Mouse (Mus musculus) hindbrain, embryonic 14.5 days (tissue): ENCODE measurements around the gene Prlr. TPM values are rescaled to one million over a fixed set of nuclear protein-coding genes. Genes with fewer than 3 reads are reported as not detected.
A peak's percentile ranks its signal among the peaks of the same experiment; 100 is the strongest.

ENCODE experiments used
- ATAC-seq: fragments of 200-750 bp; cut with Nextera tagmentation; 2 replicates; pipeline ENCODE4 v1.8.0; 2017; ENCODE audit warnings: moderate number of reproducible peaks, mild to moderate bottlenecking, moderate TSS enrichment, moderate library complexity; ENCODE audit not compliant: low FRiP score
- DNase-seq: peaks from one replicate; pipeline ENCODE4 v3.0.0-alpha.2; 2015; ENCODE audit warnings: low spot score
- H3K27ac ChIP-seq: fragments of 300-500 bp; sonication (generic); 2 replicates; pipeline ENCODE4 v1.5.1; 2014; ENCODE audit warnings: mild to moderate bottlenecking, moderate library complexity
- H3K27me3 ChIP-seq: fragments of 300-500 bp; sonication (generic); 2 replicates; pipeline ENCODE4 v1.6.1; 2014; ENCODE audit warnings: mild to moderate bottlenecking, low read length, mixed read lengths; ENCODE audit not compliant: control insufficient read depth, insufficient read depth
- H3K36me3 ChIP-seq: fragments of 300-500 bp; sonication (generic); replicated peaks from 2 replicates; pipeline ENCODE4 v1.6.1; 2014; ENCODE audit not compliant: control insufficient read depth, insufficient read depth
- H3K4me1 ChIP-seq: fragments of 300-500 bp; sonication (generic); replicated peaks from 2 replicates; pipeline ENCODE4 v1.6.1; 2014; ENCODE audit warnings: antibody characterized with exemption, low read length, mixed read lengths; ENCODE audit not compliant: control insufficient read depth, insufficient read depth
- H3K4me2 ChIP-seq: fragments of 300-500 bp; sonication (generic); replicated peaks from 2 replicates; pipeline ENCODE4 v1.6.1; 2014; ENCODE audit warnings: mild to moderate bottlenecking, moderate library complexity
- H3K4me3 ChIP-seq: fragments of 300-500 bp; sonication (generic); replicated peaks from 2 replicates; pipeline ENCODE4 v1.5.1; 2014; ENCODE audit warnings: mild to moderate bottlenecking, low read length
- H3K9ac ChIP-seq: fragments of 300-500 bp; sonication (generic); 2 replicates; pipeline ENCODE4 v1.6.1; 2014
- H3K9me3 ChIP-seq: fragments of 300-500 bp; sonication (generic); 2 replicates; pipeline ENCODE4 v1.6.1; 2016; ENCODE audit warnings: low read length; ENCODE audit not compliant: control insufficient read depth
- WGBS: fragments of 180-500 bp; shearing (Covaris S2); extraction: QIAGEN DNeasy Blood & Tissue Kit; methylation state at CpG from one replicate; pipeline ENCODE4 v1.1.7; 2014; 5-methylcytosine and 5-hydroxymethylcytosine counted together
- polyA plus RNA-seq: library from polyadenylated mRNA; unstranded; fragments of >200 nt; fragmentation: Nextera tagmentation; extraction: Ambion mirVana; gene quantifications from 2 replicates; pipeline ENCODE4 v1.2.1, GENCODE M21; 2014

Gene Prlr
- 1.8 and 1.9 TPM in 2 replicates for polyA plus RNA-seq

DNA sequence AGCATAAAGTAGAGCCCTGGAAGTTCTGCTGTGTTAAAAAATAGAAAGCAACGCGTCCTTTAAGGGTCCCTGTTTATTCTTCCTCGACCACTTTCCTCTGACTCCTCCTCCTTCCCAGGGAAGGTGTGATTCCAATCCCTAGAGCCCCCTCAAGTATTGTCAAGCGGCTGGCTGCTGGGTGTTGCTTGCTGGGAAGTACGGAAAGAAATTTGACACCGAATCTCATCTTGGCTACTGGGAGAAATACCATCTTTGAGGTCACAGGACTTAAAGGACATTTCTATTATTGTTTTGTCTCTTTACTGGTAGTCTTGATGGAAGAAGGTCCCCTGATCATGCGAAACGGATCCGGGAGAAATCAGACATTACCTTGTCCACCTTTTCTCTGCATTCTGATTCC lies at the start of gene Prlr:
Gene Prlr, plus strand, starts transcription at position 156 of the 400 bp plus-strand sequence.
- ATAC-seq, result no peak
- 5% methylated on average over 9 of the region's 9 CpGs for WGBS

GRCm38 (mm10) chr15:10133781-10134180 lies 43.3 kb upstream of the Prlr start:
- Histone ChIP-seq H3K27ac (no peak overlapping the region), H3K9me3 (no peaks in the 10 kb centered on the region), H3K4me3 (no peak overlapping the region), H3K27me3 (no peaks in the 10 kb centered on the region), H3K4me2 (no peak overlapping the region), H3K9ac (no peak overlapping the region), H3K36me3 (no peaks in the 10 kb centered on the region), H3K4me1 (no peaks in the 10 kb centered on the region)
- WGBS, result 98% methylated on average over 2 of the region's 2 CpGs
- ATAC-seq (no peak), DNase-seq (no peak)

More for the DNA sequence above, at the start of gene Prlr:
- H3K9me3 ChIP-seq, result no peaks in the 10 kb centered on the region
- H3K4me1 ChIP-seq, result peaks cover 12% of the 10 kb centered on the region; the same call in 1 of the 2 replicates
- H3K4me3 ChIP-seq, result peak within 1 kb of the TSS; percentile 42
- no peak within 1 kb of the TSS for H3K27ac ChIP-seq
- peak within 1 kb of the TSS; percentile 81 for H3K4me2 ChIP-seq
- no peaks in the 10 kb centered on the region for H3K36me3 ChIP-seq
- H3K27me3 ChIP-seq, result peaks cover 6% of the 10 kb centered on the region; the same call in 1 of the 2 replicates
- peak within 1 kb of the TSS; percentile 57 for H3K9ac ChIP-seq
- DNase-seq, result no peak

DNA sequence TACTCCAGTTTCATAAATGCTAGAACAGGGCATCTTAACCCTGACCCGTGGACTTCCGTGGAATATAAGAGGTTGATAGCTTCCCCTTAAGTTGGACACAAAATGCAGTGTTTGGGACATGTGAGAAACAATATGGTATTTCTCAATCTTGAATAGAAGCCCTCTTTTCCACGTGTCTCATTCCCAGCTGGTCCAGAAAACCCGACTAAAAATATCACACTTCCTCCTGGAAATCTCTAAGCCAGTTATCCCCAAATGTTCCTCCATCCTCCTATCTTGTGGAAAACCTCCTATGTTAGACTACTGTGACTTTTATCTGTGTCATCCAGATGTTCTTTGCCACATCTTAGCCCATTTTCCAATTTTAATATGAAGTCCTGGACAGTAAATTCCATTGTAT lies 42.1 kb upstream of the Prlr start:
- 84% methylated on average over 4 of the region's 4 CpGs for WGBS
- ATAC-seq, result no peak

GRCm38 (mm10) chr15:10144520-10144919 lies 32.5 kb upstream of the Prlr start:
- 93% methylated on average over 5 of the region's 5 CpGs for WGBS
- no peaks in the 10 kb centered on the region for H3K27me3 ChIP-seq
- H3K4me2 ChIP-seq, result no peak overlapping the region

More for the DNA sequence above, 42.1 kb upstream of the Prlr start:
- DNase-seq, result no peak
- H3K27ac ChIP-seq, result no peak overlapping the region
- no peaks in the 10 kb centered on the region for H3K36me3 ChIP-seq
- H3K4me2 ChIP-seq, result no peak overlapping the region
- H3K4me3 ChIP-seq, result no peak overlapping the region
- no peaks in the 10 kb centered on the region for H3K9me3 ChIP-seq
- H3K4me1 ChIP-seq, result no peaks in the 10 kb centered on the region
- H3K27me3 ChIP-seq, result no peaks in the 10 kb centered on the region
- H3K9ac ChIP-seq, result no peak overlapping the region

GRCm38 (mm10) chr15:10148196-10148595 lies 28.8 kb upstream of the Prlr start:
- no peak for DNase-seq

More at GRCm38 (mm10) chr15:10144520-10144919, 32.5 kb upstream of the Prlr start:
- Histone ChIP-seq H3K36me3 (no peaks in the 10 kb centered on the region), H3K4me1 (no peaks in the 10 kb centered on the region), H3K9ac (no peak overlapping the region), H3K4me3 (no peak overlapping the region), H3K9me3 (no peaks in the 10 kb centered on the region), H3K27ac (no peak overlapping the region)
- no peak for ATAC-seq
- DNase-seq, result no peak

GRCm38 (mm10) chr15:10160663-10161062 lies 16.4 kb upstream of the Prlr start:
- Histone ChIP-seq H3K4me3 (no peak overlapping the region), H3K9ac (no peak overlapping the region), H3K36me3 (no peaks in the 10 kb centered on the region), H3K27ac (no peak overlapping the region), H3K9me3 (no peaks in the 10 kb centered on the region), H3K27me3 (no peaks in the 10 kb centered on the region), H3K4me1 (no peaks in the 10 kb centered on the region), H3K4me2 (no peak overlapping the region)
- DNase-seq, result no peak
- no peak for ATAC-seq
- 93% methylated on average over 2 of the region's 2 CpGs for WGBS

More at GRCm38 (mm10) chr15:10148196-10148595, 28.8 kb upstream of the Prlr start:
- H3K9ac ChIP-seq, result no peak overlapping the region
- no peak overlapping the region for H3K27ac ChIP-seq
- no peak for ATAC-seq
- H3K4me3 ChIP-seq, result no peak overlapping the region
- H3K9me3 ChIP-seq, result no peaks in the 10 kb centered on the region
- H3K4me1 ChIP-seq, result no peaks in the 10 kb centered on the region
- no peaks in the 10 kb centered on the region for H3K36me3 ChIP-seq
- H3K4me2 ChIP-seq, result no peak overlapping the region
- WGBS, result 88% methylated on average over 4 of the region's 4 CpGs
- no peaks in the 10 kb centered on the region for H3K27me3 ChIP-seq

DNA sequence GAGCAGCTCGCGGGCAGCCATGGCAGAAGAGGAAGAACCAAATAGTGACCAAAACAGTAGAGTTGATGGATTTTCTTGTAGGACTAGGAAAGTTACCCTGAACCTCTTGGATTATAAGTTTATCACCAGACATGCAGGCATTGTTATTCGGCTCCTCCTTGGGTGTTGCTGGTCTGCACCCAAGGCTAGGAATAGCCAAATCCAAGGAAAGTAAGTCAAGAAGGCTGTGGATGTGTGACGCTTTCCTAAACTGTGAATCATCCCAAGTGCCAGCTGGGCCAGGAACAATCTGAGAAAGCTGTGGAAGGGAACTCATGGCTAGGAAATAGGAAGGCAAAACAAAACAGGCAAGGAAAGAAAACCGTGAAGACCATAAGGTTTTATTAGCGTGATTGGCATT lies 2.0 kb upstream of the Prlr start:
- no peak overlapping the region for H3K27ac ChIP-seq
- ATAC-seq (no peak), DNase-seq (no peak)
- no peaks in the 10 kb centered on the region for H3K36me3 ChIP-seq
- 95% methylated on average over 6 of the region's 6 CpGs for WGBS
- H3K27me3 ChIP-seq, result peaks cover 6% of the 10 kb centered on the region; the same call in 1 of the 2 replicates
- H3K4me2 ChIP-seq, result no peak overlapping the region
- H3K9ac ChIP-seq, result no peak overlapping the region
- H3K4me1 ChIP-seq, result peaks cover 12% of the 10 kb centered on the region; the same call in 1 of the 2 replicates
- no peaks in the 10 kb centered on the region for H3K9me3 ChIP-seq
- no peak overlapping the region for H3K4me3 ChIP-seq

DNA sequence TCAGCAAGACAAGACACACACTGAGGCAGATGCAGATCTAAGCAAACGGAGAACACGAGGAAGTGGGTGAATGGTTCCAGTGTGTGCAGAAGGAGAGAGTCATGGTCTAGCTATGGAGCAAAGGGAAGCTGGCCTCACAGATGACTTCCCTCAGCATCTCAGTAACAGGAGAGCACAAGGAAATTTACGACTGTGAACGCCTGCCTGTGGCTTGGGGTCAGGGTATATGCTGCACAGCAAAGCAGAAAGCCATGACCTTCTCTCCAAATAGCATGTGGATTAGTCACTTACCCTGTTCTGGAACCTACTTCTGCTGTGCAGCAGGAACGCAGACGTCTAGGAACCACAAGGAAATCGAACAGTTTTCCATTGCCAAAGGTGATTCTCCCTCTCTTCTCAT lies 1.4 kb upstream of the Prlr start:
- Histone ChIP-seq H3K9ac (no peak overlapping the region), H3K4me2 (no peak overlapping the region), H3K9me3 (no peaks in the 10 kb centered on the region), H3K4me1 (peaks cover 12% of the 10 kb centered on the region; the same call in 1 of the 2 replicates), H3K27ac (no peak overlapping the region), H3K27me3 (peaks cover 6% of the 10 kb centered on the region; the same call in 1 of the 2 replicates), H3K4me3 (no peak overlapping the region), H3K36me3 (no peaks in the 10 kb centered on the region)
- WGBS, result 85% methylated on average over 7 of the region's 7 CpGs
- no peak for DNase-seq
- no peak for ATAC-seq

- no peak overlapping the region for H3K27ac ChIP-seq
- H3K4me2 ChIP-seq, result peak overlapping the region; percentile 81
- peak; percentile 38 for DNase-seq
- H3K9ac ChIP-seq, result peak overlapping the region; percentile 57
- 3% methylated on average over 30 of the region's 30 CpGs for WGBS
- H3K9me3 ChIP-seq, result no peaks in the 10 kb centered on the region
- ATAC-seq, result peak; percentile 69; the same call in 1 of the 2 replicates
- peaks cover 6% of the 10 kb centered on the region; the same call in 1 of the 2 replicates for H3K27me3 ChIP-seq
- H3K36me3 ChIP-seq, result no peaks in the 10 kb centered on the region
- peaks cover 12% of the 10 kb centered on the region; the same call in 1 of the 2 replicates for H3K4me1 ChIP-seq
- peak overlapping the region; percentile 42 for H3K4me3 ChIP-seq
Measured at GRCm38 (mm10) chr15:10177519-10178130, 587 bp downstream of the Prlr start.
